Mouse (Mus musculus) embryonic facial prominence, embryonic 11.5 days (tissue): Measurements from ENCODE around the gene Gan. TPM values are rescaled to one million over a fixed set of nuclear protein-coding genes. Genes with fewer than 3 reads are reported as not detected.

ENCODE experiments used
- ATAC-seq: fragments of 200-750 bp; cut with Nextera tagmentation; replicated peaks from 2 replicates; pipeline ENCODE4 v1.8.0; 2017; ENCODE audit warnings: low read depth; ENCODE audit not compliant: insufficient number of reproducible peaks, low FRiP score, low TSS enrichment
- DNase-seq: peaks from one replicate; pipeline ENCODE4 v3.0.0-alpha.2; 2015; ENCODE audit warnings: low spot score
- H3K27ac ChIP-seq: fragments of 300-500 bp; sonication (generic); replicated peaks from 2 replicates; pipeline ENCODE4 v1.5.1; 2014; ENCODE audit warnings: mild to moderate bottlenecking, low read depth, low read length, control low read depth
- H3K27me3 ChIP-seq: fragments of 300-500 bp; sonication (generic); 2 replicates; pipeline ENCODE4 v1.6.1; 2014; ENCODE audit warnings: mild to moderate bottlenecking, low read length, moderate library complexity, mixed read lengths; ENCODE audit not compliant: control insufficient read depth, insufficient read depth
- H3K36me3 ChIP-seq: fragments of 300-500 bp; sonication (generic); replicated peaks from 2 replicates; pipeline ENCODE4 v1.6.1; 2014; ENCODE audit warnings: low read depth, mild to moderate bottlenecking, low read length, moderate library complexity, mixed read lengths; ENCODE audit not compliant: control insufficient read depth, insufficient read depth
- H3K4me1 ChIP-seq: fragments of 300-500 bp; sonication (generic); 2 replicates; pipeline ENCODE4 v1.6.1; 2014; ENCODE audit warnings: low read length, mixed read lengths; ENCODE audit not compliant: control insufficient read depth, insufficient read depth
- H3K4me2 ChIP-seq: fragments of 300-500 bp; sonication (generic); 2 replicates; pipeline ENCODE4 v1.6.1; 2014; ENCODE audit warnings: low read depth, mild to moderate bottlenecking, control low read depth, low read length, moderate library complexity
- H3K4me3 ChIP-seq: fragments of 300-500 bp; sonication (generic); 2 replicates; pipeline ENCODE4 v1.5.1; 2014; ENCODE audit warnings: low read depth, low read length, control low read depth
- H3K9ac ChIP-seq: fragments of 300-500 bp; sonication (generic); replicated peaks from 2 replicates; pipeline ENCODE4 v1.6.1; 2014; ENCODE audit warnings: mild to moderate bottlenecking, control low read depth, low read length
- H3K9me3 ChIP-seq: fragments of 300-500 bp; sonication (generic); replicated peaks from 2 replicates; pipeline ENCODE4 v1.6.1; 2016; ENCODE audit warnings: mild to moderate bottlenecking, low read length, inconsistent platforms, mixed read lengths; ENCODE audit not compliant: control insufficient read depth
- WGBS: fragments of 180-500 bp; shearing (Covaris S2); extraction: QIAGEN DNeasy Blood & Tissue Kit; methylation state at CpG from one replicate; pipeline ENCODE4 v1.1.7; 2014; 5-methylcytosine and 5-hydroxymethylcytosine counted together
- polyA plus RNA-seq: library from polyadenylated mRNA; unstranded; fragments of >200 nt; fragmentation: Nextera tagmentation; extraction: Ambion mirVana; gene quantifications from 2 replicates; pipeline ENCODE4 v1.2.1, GENCODE M21; 2014

Gan gene
- polyA plus RNA-seq, 1 experiment from 2014 or later = 1.9 TPM

GRCm38 (mm10) chr8:117226306-117226705, 68.4 kb downstream of the Gan start:
- no peaks in the 10 kb centered on the region for H3K9me3 ChIP-seq

GRCm38 (mm10) chr8:117227339-117227738, 69.4 kb downstream of the Gan start:
- ATAC-seq (no peak), DNase-seq (no peak)
- H3K9ac ChIP-seq = no peak overlapping the region
- no peaks in the 10 kb centered on the region for H3K4me1 ChIP-seq
- H3K27ac ChIP-seq = no peak overlapping the region
- no peak overlapping the region for H3K4me2 ChIP-seq
- H3K36me3 ChIP-seq = no peaks in the 10 kb centered on the region
- H3K27me3 ChIP-seq = no peaks in the 10 kb centered on the region
- no peaks in the 10 kb centered on the region for H3K9me3 ChIP-seq
- WGBS = 81% methylated on average over 2 of the region's 2 CpGs
- H3K4me3 ChIP-seq = no peak overlapping the region

More at GRCm38 (mm10) chr8:117226306-117226705, 68.4 kb downstream of the Gan start:
- Histone ChIP-seq H3K4me1 (no peaks in the 10 kb centered on the region), H3K27ac (no peak overlapping the region), H3K4me3 (no peak overlapping the region), H3K4me2 (no peak overlapping the region), H3K9ac (no peak overlapping the region), H3K27me3 (no peaks in the 10 kb centered on the region), H3K36me3 (no peaks in the 10 kb centered on the region)
- DNase-seq (no peak), ATAC-seq (no peak)
- WGBS = 85% methylated on average over 12 of the region's 12 CpGs

GRCm38 (mm10) chr8:117233199-117233598, 75.3 kb downstream of the Gan start:
- H3K4me3 ChIP-seq = no peak overlapping the region
- H3K27ac ChIP-seq = no peak overlapping the region
- H3K9me3 ChIP-seq = no peaks in the 10 kb centered on the region
- no peak for ATAC-seq
- H3K36me3 ChIP-seq = no peaks in the 10 kb centered on the region
- H3K27me3 ChIP-seq = no peaks in the 10 kb centered on the region
- H3K4me2 ChIP-seq = no peak overlapping the region
- no peaks in the 10 kb centered on the region for H3K4me1 ChIP-seq
- WGBS = 83% methylated on average over 7 of the region's 7 CpGs
- H3K9ac ChIP-seq = no peak overlapping the region
- no peak for DNase-seq

- Histone ChIP-seq H3K36me3 (no peaks in the 10 kb centered on the region), H3K9me3 (no peaks in the 10 kb centered on the region), H3K9ac (no peak overlapping the region), H3K4me2 (no peak overlapping the region), H3K27ac (no peak overlapping the region), H3K4me1 (no peaks in the 10 kb centered on the region), H3K27me3 (no peaks in the 10 kb centered on the region), H3K4me3 (no peak overlapping the region)
- DNase-seq = no peak
- 92% methylated on average over 4 of the region's 4 CpGs for WGBS
- no peak for ATAC-seq
Observed at GRCm38 (mm10) chr8:117236531-117236930, 78.6 kb downstream of the Gan start.

DNA sequence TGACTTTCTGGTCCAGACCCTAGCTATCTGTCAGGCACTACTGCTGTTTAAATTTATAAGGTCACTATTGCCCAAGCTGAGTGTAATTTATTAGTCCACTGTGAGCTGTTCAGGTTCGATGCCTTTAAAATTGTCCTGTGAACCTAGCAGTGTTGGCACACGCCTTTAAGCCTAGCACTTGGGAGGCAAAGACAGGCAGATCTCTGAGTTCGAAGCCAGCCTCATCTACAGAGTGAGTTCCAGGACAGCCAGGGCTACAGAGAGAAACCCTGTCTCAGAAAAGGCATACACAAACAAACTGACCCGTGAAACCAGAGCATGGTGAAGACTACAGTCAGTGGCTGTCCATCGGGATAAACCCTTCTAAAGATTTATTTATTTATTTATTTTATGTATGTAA, 82.4 kb downstream of the Gan start:
- H3K36me3 ChIP-seq = no peaks in the 10 kb centered on the region
- 88% methylated on average over 5 of the region's 5 CpGs for WGBS
- H3K4me3 ChIP-seq = no peak overlapping the region
- H3K9ac ChIP-seq = no peak overlapping the region
- H3K27ac ChIP-seq = no peak overlapping the region
- no peak overlapping the region for H3K4me2 ChIP-seq
- no peaks in the 10 kb centered on the region for H3K27me3 ChIP-seq
- ATAC-seq (no peak), DNase-seq (no peak)
- H3K4me1 ChIP-seq = no peaks in the 10 kb centered on the region
- H3K9me3 ChIP-seq = no peaks in the 10 kb centered on the region

DNA sequence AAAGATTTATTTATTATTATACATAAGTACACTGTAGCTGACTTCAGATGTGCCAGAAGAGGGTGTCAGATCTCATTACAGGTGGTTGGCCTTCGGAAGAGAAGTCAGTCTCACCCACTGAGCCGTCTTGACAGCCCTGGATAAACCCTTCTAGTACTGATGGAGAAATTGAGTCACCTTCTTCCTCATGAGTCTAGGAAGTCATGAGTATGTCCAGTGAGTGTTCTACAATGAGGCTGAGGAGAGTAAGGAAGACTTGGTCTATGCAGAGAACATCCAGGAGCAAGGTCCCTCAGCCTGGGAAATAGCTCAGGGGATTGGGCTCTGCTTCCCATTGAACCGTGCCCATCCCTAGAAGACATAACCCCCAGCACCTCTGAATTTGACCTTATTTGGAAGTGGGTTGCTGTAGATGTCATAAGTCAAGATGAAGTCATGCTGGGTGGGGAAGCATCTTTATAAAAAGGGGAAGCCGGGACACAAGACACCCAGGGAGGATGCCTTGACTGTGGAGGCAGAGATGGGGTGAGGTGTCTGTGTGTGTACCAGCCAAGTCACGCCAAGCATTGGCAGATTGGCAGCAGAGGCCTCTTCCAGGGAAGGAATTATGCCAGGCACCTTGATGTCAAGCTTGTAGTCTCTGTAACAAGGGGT, 83.0 kb downstream of the Gan start:
- H3K9me3 ChIP-seq = no peaks in the 10 kb centered on the region
- H3K4me3 ChIP-seq = no peak overlapping the region
- ATAC-seq (no peak), DNase-seq (no peak)
- no peaks in the 10 kb centered on the region for H3K27me3 ChIP-seq
- 82% methylated on average over 5 of the region's 5 CpGs for WGBS
- no peaks in the 10 kb centered on the region for H3K36me3 ChIP-seq
- no peak overlapping the region for H3K9ac ChIP-seq
- H3K27ac ChIP-seq = no peak overlapping the region
- H3K4me2 ChIP-seq = no peak overlapping the region
- H3K4me1 ChIP-seq = no peaks in the 10 kb centered on the region

DNA sequence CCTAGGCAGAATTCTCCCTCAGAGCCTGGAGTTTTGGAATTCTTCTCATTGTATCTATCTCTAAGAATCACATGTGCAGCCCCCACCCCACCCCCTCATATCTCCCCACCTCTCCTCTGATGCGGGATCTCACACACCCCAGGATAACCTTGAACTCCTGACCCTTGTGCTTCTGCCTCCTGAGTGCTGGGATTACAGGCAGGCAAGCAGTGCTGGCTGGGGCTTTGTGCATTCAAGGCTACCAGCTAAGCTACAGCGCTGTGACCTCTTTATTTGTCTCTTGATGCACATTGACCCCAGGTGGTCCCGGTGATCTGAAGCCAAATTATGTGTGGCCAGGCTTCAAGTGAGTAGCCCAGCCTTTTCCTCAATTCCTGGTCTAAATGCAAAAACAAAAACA, 83.9 kb downstream of the Gan start:
- WGBS = 35% methylated on average over 3 of the region's 3 CpGs

DNA sequence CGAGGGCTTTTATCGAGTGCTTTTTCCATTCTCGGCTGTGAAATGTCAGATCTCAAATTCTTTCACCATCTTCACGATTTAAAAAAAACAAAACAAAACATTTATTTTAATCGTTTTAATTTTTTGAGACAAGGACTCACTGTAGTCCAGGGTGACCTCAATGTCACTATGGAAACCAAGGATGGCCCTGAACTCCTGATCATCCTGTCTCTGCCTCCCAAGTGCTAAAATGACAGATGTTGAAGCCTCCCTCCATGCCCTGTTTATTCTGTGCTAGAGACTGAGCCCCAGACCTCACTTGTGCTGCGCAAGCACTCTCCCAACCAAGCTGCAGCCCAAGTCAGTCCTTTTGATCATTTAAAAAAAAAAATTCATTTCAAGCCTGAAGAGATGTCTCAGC, 84.4 kb downstream of the Gan start:
- WGBS = 75% methylated on average over 6 of the region's 6 CpGs
- no peak overlapping the region for H3K4me3 ChIP-seq

More for the DNA sequence above, 83.9 kb downstream of the Gan start:
- Histone ChIP-seq H3K27ac (no peak overlapping the region), H3K4me3 (no peak overlapping the region), H3K4me1 (no peaks in the 10 kb centered on the region), H3K27me3 (no peaks in the 10 kb centered on the region), H3K4me2 (no peak overlapping the region), H3K9ac (no peak overlapping the region), H3K9me3 (no peaks in the 10 kb centered on the region), H3K36me3 (no peaks in the 10 kb centered on the region)
- DNase-seq (no peak), ATAC-seq (no peak)

More for the DNA sequence above, 84.4 kb downstream of the Gan start:
- Histone ChIP-seq H3K27ac (no peak overlapping the region), H3K9me3 (no peaks in the 10 kb centered on the region), H3K27me3 (no peaks in the 10 kb centered on the region), H3K36me3 (no peaks in the 10 kb centered on the region), H3K4me2 (no peak overlapping the region), H3K4me1 (no peaks in the 10 kb centered on the region), H3K9ac (no peak overlapping the region)
- ATAC-seq (no peak), DNase-seq (no peak)
